Mouse (Mus musculus): ENCODE measurements around the gene Hspa12a. TPM values are rescaled to one million over a fixed set of nuclear protein-coding genes. Genes with fewer than 3 reads are reported as not detected.

The Hspa12a gene
- total and polyA plus RNA-seq, 2 experiments from 2014 or later: 56.1 to 70.8 TPM

- DNase-seq (ENCODE audit: low spot score) (peak; percentile 89), ATAC-seq (peak; percentile 89)
- Histone ChIP-seq H3K27me3 (ENCODE audit: insufficient read depth, low read length) (no peaks in the 10 kb centered on the region), H3K9ac (replicated peaks; ENCODE audit: low read length) (no peak overlapping the region), H3K27ac (no peak overlapping the region), H3K4me1 (ENCODE audit: insufficient read depth, low read length) (no peaks in the 10 kb centered on the region), H3K9me3 (ENCODE audit: low read length) (no peaks in the 10 kb centered on the region), H3K36me3 (ENCODE audit: insufficient read depth, low read length) (no peaks in the 10 kb centered on the region), H3K4me3 (ENCODE audit: low read length) (no peak overlapping the region), H3K4me2 (ENCODE audit: low read depth, low read length) (no peak overlapping the region)
- WGBS: 15% methylated on average over 12 of the region's 12 CpGs
- TF ChIP-seq CTCF (IDR thresholded peaks at IDR 0.05; ENCODE audit: low read depth): peak; percentile 98
Measured at GRCm38 (mm10) chr19:58762848-58763541, 180.5 kb downstream of the Hspa12a start.

GRCm38 (mm10) chr19:58762316-58762715, 181.1 kb downstream of the Hspa12a start:
- Histone ChIP-seq H3K27ac (no peak overlapping the region), H3K9me3 (ENCODE audit: low read length) (no peaks in the 10 kb centered on the region), H3K27me3 (ENCODE audit: insufficient read depth, low read length) (no peaks in the 10 kb centered on the region), H3K4me1 (ENCODE audit: insufficient read depth, low read length) (no peaks in the 10 kb centered on the region), H3K36me3 (ENCODE audit: insufficient read depth, low read length) (no peaks in the 10 kb centered on the region), H3K9ac (replicated peaks; ENCODE audit: low read length) (no peak overlapping the region), H3K4me2 (ENCODE audit: low read depth, low read length) (no peak overlapping the region), H3K4me3 (ENCODE audit: low read length) (no peak overlapping the region)
- DNase-seq (ENCODE audit: low spot score): no peak
- TF ChIP-seq CTCF (IDR thresholded peaks at IDR 0.05; ENCODE audit: low read depth): no peak
- peak; percentile 55 for ATAC-seq
- 28% methylated on average over 6 of the region's 6 CpGs for WGBS

GRCm38 (mm10) chr19:58759423-58759822, 184.0 kb downstream of the Hspa12a start, which contains the start of gene Pnliprp2:
Gene Pnliprp2 (plus strand): TSS chr19:58759719.
- Histone ChIP-seq H3K36me3 (ENCODE audit: insufficient read depth, low read length) (no peaks in the 10 kb centered on the region), H3K9me3 (ENCODE audit: low read length) (no peaks in the 10 kb centered on the region), H3K9ac (replicated peaks; ENCODE audit: low read length) (no peak within 1 kb of the TSS), H3K4me2 (ENCODE audit: low read depth, low read length) (no peak within 1 kb of the TSS), H3K4me1 (ENCODE audit: insufficient read depth, low read length) (no peaks in the 10 kb centered on the region), H3K27ac (no peak within 1 kb of the TSS), H3K27me3 (ENCODE audit: insufficient read depth, low read length) (no peaks in the 10 kb centered on the region), H3K4me3 (ENCODE audit: low read length) (no peak within 1 kb of the TSS)
- TF ChIP-seq CTCF (IDR thresholded peaks at IDR 0.05; ENCODE audit: low read depth): no peak
- no peak for ATAC-seq
- 67% methylated on average over 9 of the region's 9 CpGs for whole genome bisulfite sequencing
- no peak for DNase-seq (ENCODE audit: low spot score)

GRCm38 (mm10) chr19:58758871-58759270, 184.6 kb downstream of the Hspa12a start:
- Histone ChIP-seq H3K4me1 (ENCODE audit: insufficient read depth, low read length) (no peaks in the 10 kb centered on the region), H3K4me2 (ENCODE audit: low read depth, low read length) (no peak overlapping the region), H3K9me3 (ENCODE audit: low read length) (no peaks in the 10 kb centered on the region), H3K9ac (replicated peaks; ENCODE audit: low read length) (no peak overlapping the region), H3K27ac (no peak overlapping the region), H3K27me3 (ENCODE audit: insufficient read depth, low read length) (no peaks in the 10 kb centered on the region), H3K4me3 (ENCODE audit: low read length) (no peak overlapping the region), H3K36me3 (ENCODE audit: insufficient read depth, low read length) (no peaks in the 10 kb centered on the region)
- 79% methylated on average over 4 of the region's 4 CpGs for WGBS
- TF ChIP-seq CTCF (IDR thresholded peaks at IDR 0.05; ENCODE audit: low read depth): no peak
- ATAC-seq (no peak), DNase-seq (ENCODE audit: low spot score) (no peak)

GRCm38 (mm10) chr19:58751504-58751903, 191.9 kb downstream of the Hspa12a start:
- no peaks in the 10 kb centered on the region for H3K9me3 ChIP-seq (ENCODE audit: low read length)
- H3K27me3 ChIP-seq (ENCODE audit: insufficient read depth, low read length): no peaks in the 10 kb centered on the region
- no peak for TF ChIP-seq CTCF (IDR thresholded peaks at IDR 0.05; ENCODE audit: low read depth)
- no peaks in the 10 kb centered on the region for H3K4me1 ChIP-seq (ENCODE audit: insufficient read depth, low read length)
- no peak overlapping the region for H3K27ac ChIP-seq
- no peak overlapping the region for H3K4me3 ChIP-seq (ENCODE audit: low read length)
- no peaks in the 10 kb centered on the region for H3K36me3 ChIP-seq (ENCODE audit: insufficient read depth, low read length)
- no peak for ATAC-seq
- no peak overlapping the region for H3K9ac ChIP-seq (replicated peaks; ENCODE audit: low read length)
- 72% methylated on average over 2 of the region's 2 CpGs for WGBS
- DNase-seq (ENCODE audit: low spot score): no peak
- H3K4me2 ChIP-seq (ENCODE audit: low read depth, low read length): no peak overlapping the region

- TF ChIP-seq CTCF (IDR thresholded peaks at IDR 0.05; ENCODE audit: low read depth): no peak
- Histone ChIP-seq H3K36me3 (ENCODE audit: insufficient read depth, low read length) (no peaks in the 10 kb centered on the region), H3K9ac (replicated peaks; ENCODE audit: low read length) (no peak overlapping the region), H3K4me2 (ENCODE audit: low read depth, low read length) (no peak overlapping the region), H3K9me3 (ENCODE audit: low read length) (no peaks in the 10 kb centered on the region), H3K4me3 (ENCODE audit: low read length) (no peak overlapping the region), H3K4me1 (ENCODE audit: insufficient read depth, low read length) (no peaks in the 10 kb centered on the region), H3K27ac (no peak overlapping the region), H3K27me3 (ENCODE audit: insufficient read depth, low read length) (no peaks in the 10 kb centered on the region)
- no peak for ATAC-seq
- WGBS: 71% methylated on average over 2 of the region's 2 CpGs
- DNase-seq (ENCODE audit: low spot score): no peak
Measured at GRCm38 (mm10) chr19:58750822-58751221, 192.6 kb downstream of the Hspa12a start.

- Histone ChIP-seq H3K4me1 (ENCODE audit: insufficient read depth, low read length) (no peaks in the 10 kb centered on the region), H3K36me3 (ENCODE audit: insufficient read depth, low read length) (no peaks in the 10 kb centered on the region), H3K27me3 (ENCODE audit: insufficient read depth, low read length) (no peaks in the 10 kb centered on the region), H3K9ac (replicated peaks; ENCODE audit: low read length) (no peak overlapping the region), H3K9me3 (ENCODE audit: low read length) (no peaks in the 10 kb centered on the region), H3K4me3 (ENCODE audit: low read length) (no peak overlapping the region), H3K27ac (no peak overlapping the region), H3K4me2 (ENCODE audit: low read depth, low read length) (no peak overlapping the region)
- 89% methylated on average over 9 of the region's 9 CpGs for WGBS
- no peak for TF ChIP-seq CTCF (IDR thresholded peaks at IDR 0.05; ENCODE audit: low read depth)
- ATAC-seq (no peak), DNase-seq (ENCODE audit: low spot score) (no peak)
Measured at GRCm38 (mm10) chr19:58747498-58748000, 195.9 kb downstream of the Hspa12a start.

Small RNA genes within 50 kb of the gene (microRNA-seq; reads per million reads assigned to microRNA genes)
- gene Mir3086: 1.9 to 2.1 reads per million in 2 experiments

Other genes with a start within 250 kb of the Hspa12a start
- gene Pnliprp1, start 214.8 kb downstream of the Hspa12a start, total RNA-seq (2014; rRNA removed): not detected in 2 replicates
- gene Pnliprp1, start 214.8 kb downstream of the Hspa12a start, polyA plus RNA-seq (2015; fragmentation: Nextera tagmentation; extraction: Ambion mirVana): not detected in 2 replicates
- gene Pnliprp2, start 183.9 kb downstream of the Hspa12a start, total RNA-seq (2014; rRNA removed): not detected in 2 replicates
- gene Pnliprp2, start 183.9 kb downstream of the Hspa12a start, polyA plus RNA-seq (2015; fragmentation: Nextera tagmentation; extraction: Ambion mirVana): not detected in 2 replicates
- gene 1700019N19Rik, start 149.2 kb downstream of the Hspa12a start, total RNA-seq (2014; rRNA removed): not detected in 2 replicates
- not detected in 2 replicates for gene 1700019N19Rik, start 149.2 kb downstream of the Hspa12a start, polyA plus RNA-seq (2015; fragmentation: Nextera tagmentation; extraction: Ambion mirVana)
- gene Eno4, start 229 bp downstream of the Hspa12a start, total RNA-seq (2014; rRNA removed): 1.5 and 2.0 TPM in 2 replicates
- 1.3 and 1.5 TPM in 2 replicates for gene Eno4, start 229 bp downstream of the Hspa12a start, polyA plus RNA-seq (2015; fragmentation: Nextera tagmentation; extraction: Ambion mirVana)
- 38.1 and 49.5 TPM in 2 replicates for gene Shtn1, start 132.4 kb upstream of the Hspa12a start, total RNA-seq (2014; rRNA removed)
- 45.7 and 48.9 TPM in 2 replicates for gene Shtn1, start 132.4 kb upstream of the Hspa12a start, polyA plus RNA-seq (2015; fragmentation: Nextera tagmentation; extraction: Ambion mirVana)
- gene Vax1, start 226.4 kb upstream of the Hspa12a start, total RNA-seq (2014; rRNA removed): not detected in 2 replicates
- not detected in 2 replicates for gene Vax1, start 226.4 kb upstream of the Hspa12a start, polyA plus RNA-seq (2015; fragmentation: Nextera tagmentation; extraction: Ambion mirVana)

Measured in hindbrain, postnatal 0 days (tissue).